Mouse (Mus musculus): Measurements from ENCODE around the gene Dync1li1. TPM values are rescaled to one million over a fixed set of nuclear protein-coding genes. Genes with fewer than 3 reads are reported as not detected.
"Not testable (repeated sequence)": the region's sequence is repeated elsewhere in the genome, so short reads cannot be mapped to it uniquely, and the experiment has no call there.

The Dync1li1 gene
- polyA plus RNA-seq (2012; ENCODE audit: insufficient read depth, insufficient read length, missing spikeins) = 20.7 and 22.8 TPM in 2 replicates

GRCm38 (mm10) chr9:114688252-114688952 is at the start of gene Dync1li1:
TSS of gene Dync1li1 (plus strand) at chr9:114688790.
- Histone ChIP-seq H3K4me3 (ENCODE audit: insufficient read depth, low read depth, low read length) (peak within 1 kb of the TSS; percentile 88), H3K27ac (replicated peaks; ENCODE audit: low read depth, low read length) (peak within 1 kb of the TSS; percentile 83)

GRCm38 (mm10) chr9:114639186-114639748 is 49.3 kb upstream of the Dync1li1 start:
- peaks cover 8% of the 10 kb centered on the region; the same call in 1 of the 2 replicates for H3K4me1 ChIP-seq (ENCODE audit: control insufficient read depth, insufficient read depth, insufficient read length, low read length)

More at GRCm38 (mm10) chr9:114688252-114688952, at the start of gene Dync1li1:
- peaks cover 6% of the 10 kb centered on the region for H3K4me1 ChIP-seq (ENCODE audit: control insufficient read depth, insufficient read depth, insufficient read length, low read length)

GRCm38 (mm10) chr9:114639839-114640646 is 48.5 kb upstream of the Dync1li1 start, which contains the start of gene Cnot10:
TSS of gene Cnot10 (minus strand) at chr9:114640184.
- peak within 1 kb of the TSS; percentile 71 for H3K4me3 ChIP-seq (ENCODE audit: insufficient read depth, low read depth, low read length)

More at GRCm38 (mm10) chr9:114639186-114639748, 49.3 kb upstream of the Dync1li1 start:
- Histone ChIP-seq H3K27ac (replicated peaks; ENCODE audit: low read depth, low read length) (peak overlapping the region; percentile 44), H3K4me3 (ENCODE audit: insufficient read depth, low read depth, low read length) (peak overlapping the region; percentile 71)

GRCm38 (mm10) chr9:114646556-114647505 is 41.8 kb upstream of the Dync1li1 start:
- Histone ChIP-seq H3K27ac (replicated peaks; ENCODE audit: low read depth, low read length) (no peak overlapping the region), H3K4me1 (ENCODE audit: control insufficient read depth, insufficient read depth, insufficient read length, low read length) (no peaks in the 10 kb centered on the region), H3K4me3 (ENCODE audit: insufficient read depth, low read depth, low read length) (no peak overlapping the region)

More at GRCm38 (mm10) chr9:114639839-114640646, 48.5 kb upstream of the Dync1li1 start, which contains the start of gene Cnot10:
- Histone ChIP-seq H3K27ac (replicated peaks; ENCODE audit: low read depth, low read length) (peak within 1 kb of the TSS; percentile 44), H3K4me1 (ENCODE audit: control insufficient read depth, insufficient read depth, insufficient read length, low read length) (peaks cover 8% of the 10 kb centered on the region; the same call in 1 of the 2 replicates)

GRCm38 (mm10) chr9:114647506-114648432 is 40.8 kb upstream of the Dync1li1 start:
- Histone ChIP-seq H3K4me3 (ENCODE audit: insufficient read depth, low read depth, low read length) (no peak overlapping the region), H3K27ac (replicated peaks; ENCODE audit: low read depth, low read length) (no peak overlapping the region)

GRCm38 (mm10) chr9:114648472-114648871 is 40.1 kb upstream of the Dync1li1 start:
- H3K4me3 ChIP-seq (ENCODE audit: insufficient read depth, low read depth, low read length); H3K27ac ChIP-seq (replicated peaks; ENCODE audit: low read depth, low read length); H3K4me1 ChIP-seq (ENCODE audit: control insufficient read depth, insufficient read depth, insufficient read length, low read length): not testable (repeated sequence)

More at GRCm38 (mm10) chr9:114647506-114648432, 40.8 kb upstream of the Dync1li1 start:
- no peaks in the 10 kb centered on the region for H3K4me1 ChIP-seq (ENCODE audit: control insufficient read depth, insufficient read depth, insufficient read length, low read length)

- H3K4me3 ChIP-seq (ENCODE audit: insufficient read depth, low read depth, low read length) = no peak overlapping the region
- no peaks in the 10 kb centered on the region for H3K4me1 ChIP-seq (ENCODE audit: control insufficient read depth, insufficient read depth, insufficient read length, low read length)
- no peak overlapping the region for H3K27ac ChIP-seq (replicated peaks; ENCODE audit: low read depth, low read length)
These were observed 39.2 kb upstream of the Dync1li1 start for GRCm38 (mm10) chr9:114649371-114649770.

- Histone ChIP-seq H3K4me1 (ENCODE audit: control insufficient read depth, insufficient read depth, insufficient read length, low read length) (no peaks in the 10 kb centered on the region), H3K27ac (replicated peaks; ENCODE audit: low read depth, low read length) (no peak overlapping the region), H3K4me3 (ENCODE audit: insufficient read depth, low read depth, low read length) (no peak overlapping the region)
These were observed 37.5 kb upstream of the Dync1li1 start for GRCm38 (mm10) chr9:114650938-114651634.

GRCm38 (mm10) chr9:114655356-114655755 is 33.2 kb upstream of the Dync1li1 start:
- no peak overlapping the region for H3K27ac ChIP-seq (replicated peaks; ENCODE audit: low read depth, low read length)
- no peak overlapping the region for H3K4me3 ChIP-seq (ENCODE audit: insufficient read depth, low read depth, low read length)
- no peaks in the 10 kb centered on the region for H3K4me1 ChIP-seq (ENCODE audit: control insufficient read depth, insufficient read depth, insufficient read length, low read length)

GRCm38 (mm10) chr9:114656701-114657100 is 31.9 kb upstream of the Dync1li1 start:
- Histone ChIP-seq H3K27ac (replicated peaks; ENCODE audit: low read depth, low read length) (no peak overlapping the region), H3K4me3 (ENCODE audit: insufficient read depth, low read depth, low read length) (no peak overlapping the region), H3K4me1 (ENCODE audit: control insufficient read depth, insufficient read depth, insufficient read length, low read length) (no peaks in the 10 kb centered on the region)

GRCm38 (mm10) chr9:114660506-114660905 is 28.1 kb upstream of the Dync1li1 start:
- no peaks in the 10 kb centered on the region for H3K4me1 ChIP-seq (ENCODE audit: control insufficient read depth, insufficient read depth, insufficient read length, low read length)
- no peak overlapping the region for H3K4me3 ChIP-seq (ENCODE audit: insufficient read depth, low read depth, low read length)
- H3K27ac ChIP-seq (replicated peaks; ENCODE audit: low read depth, low read length) = no peak overlapping the region

GRCm38 (mm10) chr9:114660983-114661382 is 27.6 kb upstream of the Dync1li1 start:
- H3K27ac ChIP-seq (replicated peaks; ENCODE audit: low read depth, low read length) = no peak overlapping the region
- H3K4me1 ChIP-seq (ENCODE audit: control insufficient read depth, insufficient read depth, insufficient read length, low read length) = no peaks in the 10 kb centered on the region
- no peak overlapping the region for H3K4me3 ChIP-seq (ENCODE audit: insufficient read depth, low read depth, low read length)

GRCm38 (mm10) chr9:114661991-114662390 is 26.6 kb upstream of the Dync1li1 start:
- no peak overlapping the region for H3K4me3 ChIP-seq (ENCODE audit: insufficient read depth, low read depth, low read length)
- no peaks in the 10 kb centered on the region for H3K4me1 ChIP-seq (ENCODE audit: control insufficient read depth, insufficient read depth, insufficient read length, low read length)
- no peak overlapping the region for H3K27ac ChIP-seq (replicated peaks; ENCODE audit: low read depth, low read length)

All from brown adipose tissue, adult 24 weeks (tissue).